Mouse (Mus musculus): ENCODE data around the gene Grpr.

The Grpr gene

DNA sequence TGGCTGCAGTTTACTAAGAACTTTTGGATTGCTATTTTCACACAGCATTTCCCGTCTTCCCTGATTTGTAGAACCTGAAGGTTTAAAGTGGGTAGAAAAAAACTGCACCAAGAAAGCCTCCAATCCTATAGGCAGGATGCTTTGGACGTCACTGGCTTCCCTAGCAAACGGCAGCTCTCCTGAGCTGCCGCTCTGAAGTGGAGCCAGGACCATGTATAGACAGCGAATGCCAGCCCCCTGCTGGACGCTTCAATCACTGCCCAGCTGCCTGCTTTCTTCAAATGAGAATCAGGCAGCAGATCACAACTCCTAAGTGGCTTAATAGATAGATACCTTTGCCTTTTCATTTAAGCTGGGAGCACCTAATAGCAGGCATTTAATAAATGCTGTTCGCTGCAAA, at the start of gene Grpr:
Grpr (minus strand) TSS at position 12 of the 400 bp plus-strand sequence.
- no peak for DNase-seq (ENCODE audit: low read depth, low spot score)

DNA sequence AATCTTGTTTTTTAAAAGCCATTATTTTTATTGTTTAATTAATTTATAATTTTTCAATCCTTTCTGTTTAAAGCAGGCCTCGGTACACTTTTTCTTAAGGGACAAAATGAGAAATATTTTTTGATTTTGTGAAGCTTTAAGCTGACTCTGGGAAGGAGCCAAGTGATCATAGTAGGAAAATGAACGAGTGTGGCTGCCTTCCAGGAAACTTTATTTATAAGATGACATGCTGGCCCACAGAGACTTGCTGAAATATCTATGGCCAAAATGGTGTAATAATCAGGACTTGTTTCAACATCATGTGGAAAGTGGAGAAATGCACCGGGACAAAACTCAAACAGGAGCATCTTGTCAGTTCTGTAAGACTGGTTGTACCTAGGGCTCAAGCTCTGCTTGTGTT, 11.0 kb upstream of the Grpr start:
- DNase-seq (ENCODE audit: low read depth, low spot score): no peak

- DNase-seq (ENCODE audit: low read depth, low spot score): no peak
Observed at GRCm38 (mm10) chrX:163547042-163547441, 2.4 kb downstream of the Grpr start.

GRCm38 (mm10) chrX:163532836-163533235, 16.6 kb downstream of the Grpr start:
- no peak for DNase-seq (ENCODE audit: low read depth, low spot score)

DNA sequence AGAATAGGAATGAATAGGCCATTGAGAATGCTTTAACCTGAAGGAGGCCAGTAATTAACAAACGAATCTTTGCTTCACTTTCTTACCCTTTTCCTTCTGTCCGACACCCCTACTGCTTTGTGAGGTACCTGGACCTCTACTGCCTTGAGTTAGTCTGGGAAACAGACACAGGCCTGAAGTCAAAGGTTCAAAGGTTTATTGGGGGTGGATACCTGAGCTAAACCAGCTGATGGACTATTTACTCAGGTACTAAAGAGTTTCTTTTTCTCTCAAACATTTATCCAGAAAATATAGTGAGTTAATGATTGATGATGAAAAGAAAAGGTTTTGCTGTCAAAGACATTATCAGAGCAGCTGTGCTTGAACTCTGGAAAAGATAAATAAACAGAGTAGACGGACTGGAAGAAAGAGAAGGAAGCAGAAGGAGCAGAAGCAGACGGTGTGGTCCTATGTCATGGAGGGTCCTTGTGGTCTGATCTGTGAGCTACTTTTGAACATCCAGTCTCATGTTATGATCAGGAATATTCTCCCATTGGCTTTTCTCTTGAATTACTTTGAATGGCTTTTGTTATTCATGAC, 30.4 kb downstream of the Grpr start:
- no peak for DNase-seq (ENCODE audit: low read depth, low spot score)

- no peak for DNase-seq (ENCODE audit: low read depth, low spot score)
Observed at GRCm38 (mm10) chrX:163511766-163512165, 37.7 kb downstream of the Grpr start.

GRCm38 (mm10) chrX:163502088-163502487, 47.4 kb downstream of the Grpr start:
- DNase-seq (ENCODE audit: low read depth, low spot score): no peak
